Mouse (Mus musculus): ENCODE results near the gene Rps29. TPM values are rescaled to one million over a fixed set of nuclear protein-coding genes. Genes with fewer than 3 reads are reported as not detected.
A peak's percentile ranks its signal among the peaks of the same experiment; 100 is the strongest.
"Not testable (repeated sequence)": the region's sequence is repeated elsewhere in the genome, so short reads cannot be mapped to it uniquely, and the experiment has no call there.

Gene Rps29
- polyA plus RNA-seq (2015; fragmentation: Nextera tagmentation; extraction: Ambion mirVana), result 987 and 1,101 TPM in 2 replicates

- peak; percentile 99 for ATAC-seq
- H3K4me2 ChIP-seq (ENCODE audit: low read length), result peak within 1 kb of the TSS; percentile 74
- peaks cover 13% of the 10 kb centered on the region for H3K36me3 ChIP-seq (ENCODE audit: control insufficient read depth, insufficient read depth)
- H3K27me3 ChIP-seq (replicated peaks; ENCODE audit: control insufficient read depth, insufficient read depth, low read length); H3K4me1 ChIP-seq (replicated peaks; ENCODE audit: control insufficient read depth, insufficient read depth, low read length); H3K9me3 ChIP-seq (ENCODE audit: control insufficient read depth, low read length): not testable (repeated sequence)
- H3K27ac ChIP-seq (ENCODE audit: low read length), result peak within 1 kb of the TSS; percentile 93
- H3K4me3 ChIP-seq (replicated peaks; ENCODE audit: low read length), result peak within 1 kb of the TSS; percentile 73
- WGBS, result under 1% methylated on average over 57 of the region's 68 CpGs
- peak within 1 kb of the TSS; percentile 84 for H3K9ac ChIP-seq (replicated peaks; ENCODE audit: low read depth, low read length)
These were observed at the start of gene Rps29 for GRCm38 (mm10) chr12:69158765-69159577. Gene Rps29, minus strand, starts transcription at chr12:69159186.

- H3K9me3 ChIP-seq (ENCODE audit: control insufficient read depth, low read length), result no peaks in the 10 kb centered on the region
- no peaks in the 10 kb centered on the region for H3K36me3 ChIP-seq (ENCODE audit: control insufficient read depth, insufficient read depth)
- H3K4me1 ChIP-seq (replicated peaks; ENCODE audit: control insufficient read depth, insufficient read depth, low read length), result peaks cover 3% of the 10 kb centered on the region; the same call in 1 of the 2 replicates
- H3K4me3 ChIP-seq (replicated peaks; ENCODE audit: low read length), result no peak overlapping the region
- no peak overlapping the region for H3K9ac ChIP-seq (replicated peaks; ENCODE audit: low read depth, low read length)
- H3K4me2 ChIP-seq (ENCODE audit: low read length), result no peak overlapping the region
- WGBS, result 92% methylated on average over 2 of the region's 2 CpGs
- no peaks in the 10 kb centered on the region for H3K27me3 ChIP-seq (replicated peaks; ENCODE audit: control insufficient read depth, insufficient read depth, low read length)
- ATAC-seq, result no peak
- no peak overlapping the region for H3K27ac ChIP-seq (ENCODE audit: low read length)
These were observed 49.5 kb upstream of the Rps29 start for GRCm38 (mm10) chr12:69208520-69208919.

DNA sequence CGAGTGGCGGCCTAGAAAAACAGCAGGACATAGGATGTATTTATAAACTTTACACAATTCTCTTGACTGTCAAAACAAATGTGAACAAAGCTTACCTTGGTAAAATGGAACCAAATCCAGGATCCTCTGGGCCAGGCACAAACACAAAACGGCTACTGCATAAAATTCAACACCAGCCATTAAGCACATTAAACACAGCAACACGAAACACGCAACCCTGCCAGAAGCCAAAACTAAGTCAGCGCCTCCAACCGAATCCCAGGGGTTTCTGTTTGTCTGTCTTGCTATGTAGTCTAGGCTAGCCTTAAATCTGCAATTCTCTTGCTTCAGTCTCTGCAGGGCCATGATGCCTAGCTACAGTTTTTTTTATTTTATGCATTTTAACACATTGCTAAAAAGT, 48.9 kb upstream of the Rps29 start:
- Histone ChIP-seq H3K4me2 (ENCODE audit: low read length) (no peak overlapping the region), H3K9ac (replicated peaks; ENCODE audit: low read depth, low read length) (no peak overlapping the region), H3K27ac (ENCODE audit: low read length) (no peak overlapping the region), H3K4me1 (replicated peaks; ENCODE audit: control insufficient read depth, insufficient read depth, low read length) (peaks cover 3% of the 10 kb centered on the region; the same call in 1 of the 2 replicates), H3K9me3 (ENCODE audit: control insufficient read depth, low read length) (no peaks in the 10 kb centered on the region), H3K36me3 (ENCODE audit: control insufficient read depth, insufficient read depth) (no peaks in the 10 kb centered on the region), H3K4me3 (replicated peaks; ENCODE audit: low read length) (no peak overlapping the region), H3K27me3 (replicated peaks; ENCODE audit: control insufficient read depth, insufficient read depth, low read length) (no peaks in the 10 kb centered on the region)
- 90% methylated on average over 7 of the region's 7 CpGs for WGBS
- ATAC-seq, result no peak

DNA sequence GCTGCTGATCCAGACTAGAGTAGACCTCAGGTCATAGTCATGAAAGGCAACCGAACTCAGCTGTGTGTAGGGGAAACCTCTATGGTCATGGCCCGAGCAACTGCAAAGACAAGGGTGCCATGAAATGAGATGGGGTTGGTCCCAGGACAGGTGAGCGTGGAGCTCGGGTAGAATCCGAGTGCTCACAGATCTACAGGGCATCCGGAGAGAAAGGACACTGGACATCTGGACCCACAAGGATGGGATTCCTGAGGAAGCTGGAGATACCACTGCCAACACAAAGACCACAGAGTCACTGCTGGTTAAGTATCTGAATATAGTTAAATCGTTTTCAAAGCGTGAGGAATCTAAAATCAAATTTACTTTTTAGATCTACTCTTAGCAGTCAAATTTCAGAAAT, 48.4 kb upstream of the Rps29 start:
- no peak overlapping the region for H3K4me3 ChIP-seq (replicated peaks; ENCODE audit: low read length)
- no peak overlapping the region for H3K9ac ChIP-seq (replicated peaks; ENCODE audit: low read depth, low read length)
- H3K4me1 ChIP-seq (replicated peaks; ENCODE audit: control insufficient read depth, insufficient read depth, low read length), result peaks cover 3% of the 10 kb centered on the region; the same call in 1 of the 2 replicates
- H3K27ac ChIP-seq (ENCODE audit: low read length), result no peak overlapping the region
- no peaks in the 10 kb centered on the region for H3K27me3 ChIP-seq (replicated peaks; ENCODE audit: control insufficient read depth, insufficient read depth, low read length)
- no peak for ATAC-seq
- no peaks in the 10 kb centered on the region for H3K36me3 ChIP-seq (ENCODE audit: control insufficient read depth, insufficient read depth)
- 97% methylated on average over 8 of the region's 8 CpGs for WGBS
- H3K9me3 ChIP-seq (ENCODE audit: control insufficient read depth, low read length), result no peaks in the 10 kb centered on the region
- H3K4me2 ChIP-seq (ENCODE audit: low read length), result no peak overlapping the region

GRCm38 (mm10) chr12:69204052-69204833, 45.3 kb upstream of the Rps29 start, which contains the start of gene Gm49384:
Gene Gm49384, minus strand, starts transcription at chr12:69204267.
- ATAC-seq, result 0 out of 2 replicates have a peak, but pooled peaks have one; percentile 33
- 74% methylated on average over 16 of the region's 16 CpGs for WGBS

DNA sequence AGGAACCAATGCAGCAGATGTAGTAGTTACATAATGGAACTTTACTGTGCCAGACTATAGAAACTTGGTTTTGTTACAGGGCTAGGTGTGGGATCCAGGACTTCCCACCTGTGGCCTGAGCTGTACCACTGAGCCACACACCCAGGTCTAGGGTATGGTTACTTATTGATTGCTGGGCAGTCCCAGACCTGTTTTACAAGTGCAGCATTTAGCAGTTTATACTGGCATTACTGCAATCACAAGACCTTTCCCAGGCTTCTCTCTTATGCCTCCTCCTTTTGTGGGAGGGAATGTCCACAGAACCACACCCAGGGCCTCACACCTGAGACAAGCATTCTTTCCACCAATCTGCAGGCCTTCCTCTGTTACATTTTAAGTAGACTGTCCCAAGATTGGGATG, 40.0 kb upstream of the Rps29 start:
- H3K4me1 ChIP-seq (replicated peaks; ENCODE audit: control insufficient read depth, insufficient read depth, low read length), result peaks cover 23% of the 10 kb centered on the region
- no peak overlapping the region for H3K4me3 ChIP-seq (replicated peaks; ENCODE audit: low read length)
- H3K36me3 ChIP-seq (ENCODE audit: control insufficient read depth, insufficient read depth), result 0 out of 2 replicates have a peak, but pooled peaks cover 6% of the 10 kb centered on the region
- no peak for ATAC-seq
- H3K27ac ChIP-seq (ENCODE audit: low read length), result no peak overlapping the region
- H3K9ac ChIP-seq (replicated peaks; ENCODE audit: low read depth, low read length), result no peak overlapping the region
- H3K9me3 ChIP-seq (ENCODE audit: control insufficient read depth, low read length), result no peaks in the 10 kb centered on the region
- H3K4me2 ChIP-seq (ENCODE audit: low read length), result no peak overlapping the region
- no peaks in the 10 kb centered on the region for H3K27me3 ChIP-seq (replicated peaks; ENCODE audit: control insufficient read depth, insufficient read depth, low read length)

More at GRCm38 (mm10) chr12:69204052-69204833, 45.3 kb upstream of the Rps29 start, which contains the start of gene Gm49384:
- Histone ChIP-seq H3K9me3 (ENCODE audit: control insufficient read depth, low read length) (no peaks in the 10 kb centered on the region), H3K4me3 (replicated peaks; ENCODE audit: low read length) (no peak within 1 kb of the TSS), H3K4me2 (ENCODE audit: low read length) (no peak within 1 kb of the TSS), H3K36me3 (ENCODE audit: control insufficient read depth, insufficient read depth) (0 out of 2 replicates have a peak, but pooled peaks cover 6% of the 10 kb centered on the region), H3K27ac (ENCODE audit: low read length) (no peak within 1 kb of the TSS), H3K4me1 (replicated peaks; ENCODE audit: control insufficient read depth, insufficient read depth, low read length) (peaks cover 3% of the 10 kb centered on the region; the same call in 1 of the 2 replicates), H3K9ac (replicated peaks; ENCODE audit: low read depth, low read length) (no peak within 1 kb of the TSS), H3K27me3 (replicated peaks; ENCODE audit: control insufficient read depth, insufficient read depth, low read length) (no peaks in the 10 kb centered on the region)

GRCm38 (mm10) chr12:69198164-69198535, 39.2 kb upstream of the Rps29 start, which contains the start of gene Dnaaf2:
Gene Dnaaf2, minus strand, starts transcription at chr12:69198429.
- Histone ChIP-seq H3K4me1 (replicated peaks; ENCODE audit: control insufficient read depth, insufficient read depth, low read length) (peaks cover 23% of the 10 kb centered on the region), H3K36me3 (ENCODE audit: control insufficient read depth, insufficient read depth) (0 out of 2 replicates have a peak, but pooled peaks cover 6% of the 10 kb centered on the region), H3K27me3 (replicated peaks; ENCODE audit: control insufficient read depth, insufficient read depth, low read length) (no peaks in the 10 kb centered on the region), H3K4me2 (ENCODE audit: low read length) (peak within 1 kb of the TSS; percentile 95), H3K27ac (ENCODE audit: low read length) (peak within 1 kb of the TSS; percentile 72), H3K9ac (replicated peaks; ENCODE audit: low read depth, low read length) (peak within 1 kb of the TSS; percentile 70), H3K4me3 (replicated peaks; ENCODE audit: low read length) (peak within 1 kb of the TSS; percentile 70), H3K9me3 (ENCODE audit: control insufficient read depth, low read length) (no peaks in the 10 kb centered on the region)
- ATAC-seq, result peak; percentile 23
- WGBS, result 0% methylated on average over 18 of the region's 18 CpGs

DNA sequence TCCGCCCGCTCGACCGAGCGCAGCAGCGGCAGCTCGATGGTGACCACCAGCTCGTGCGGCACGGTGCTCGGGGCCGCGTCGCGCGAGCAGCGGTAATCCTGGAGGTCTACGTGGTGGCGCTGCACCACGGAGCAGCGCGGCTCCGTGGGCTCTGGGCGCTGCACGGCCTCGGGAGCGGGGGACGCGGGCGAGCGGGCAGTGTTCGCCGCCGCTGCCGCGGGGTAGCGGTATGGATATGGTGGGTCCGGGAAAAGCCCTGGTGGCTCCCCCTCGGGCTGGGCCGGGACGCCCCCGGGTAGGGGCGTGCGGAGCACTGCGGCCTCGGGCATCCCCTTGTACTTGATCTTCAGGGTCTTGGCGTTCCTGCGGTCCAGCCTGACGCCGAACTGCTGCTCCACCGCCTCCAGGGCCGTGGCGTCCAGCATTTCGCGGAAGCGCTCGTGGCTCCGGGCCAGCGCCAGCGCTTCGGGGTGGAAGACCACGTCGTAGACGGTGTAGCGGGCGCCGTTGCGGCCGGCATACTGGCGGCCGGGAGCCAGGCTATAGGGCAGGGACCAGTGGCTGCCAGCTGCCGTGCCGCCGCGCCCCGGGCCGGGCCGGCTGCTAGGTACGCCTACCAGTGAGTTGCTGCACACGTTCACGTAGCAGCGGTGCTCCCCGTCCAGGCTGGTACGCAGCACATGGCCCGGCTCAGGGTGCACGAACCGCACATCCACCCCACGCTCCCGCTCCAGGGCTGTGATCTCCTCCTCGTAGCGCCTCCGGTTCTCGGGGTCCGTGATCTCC, 38.6 kb upstream of the Rps29 start:
- Histone ChIP-seq H3K36me3 (ENCODE audit: control insufficient read depth, insufficient read depth) (0 out of 2 replicates have a peak, but pooled peaks cover 6% of the 10 kb centered on the region), H3K4me1 (replicated peaks; ENCODE audit: control insufficient read depth, insufficient read depth, low read length) (peaks cover 23% of the 10 kb centered on the region), H3K9ac (replicated peaks; ENCODE audit: low read depth, low read length) (peak overlapping the region; percentile 70), H3K27me3 (replicated peaks; ENCODE audit: control insufficient read depth, insufficient read depth, low read length) (no peaks in the 10 kb centered on the region), H3K9me3 (ENCODE audit: control insufficient read depth, low read length) (no peaks in the 10 kb centered on the region), H3K4me2 (ENCODE audit: low read length) (peak overlapping the region; percentile 95), H3K27ac (ENCODE audit: low read length) (peak overlapping the region; percentile 72), H3K4me3 (replicated peaks; ENCODE audit: low read length) (peak overlapping the region; percentile 70)
- peak; percentile 78 for ATAC-seq
- WGBS, result under 1% methylated on average over 92 of the region's 94 CpGs
